In genomic region chr7:109617838-109618237, GRCm38 (mm10) we compare ENCODE assay signal across 10 mouse cellular contexts.
DNase-seq lines count a peak whose midpoint lies in the region; ATAC-seq and TF ChIP-seq lines count a peak whose summit lies in the region.
"Had no signal": no experiment of that assay in that cellular context is flagged by ENCODE, and none has a peak within 500 bp of the region (broad histone marks: within the 10 kb centered on the region; RNA-seq: fewer than 3 reads in every experiment).

No protein-coding gene starts in this region.

- TF ChIP-seq EP300 in CH12.LX (IDR thresholded peaks at IDR 0.05; ENCODE audit: low read length): no peak

- 25% methylated on average over 3 of the region's 3 CpGs for WGBS in heart, embryonic 13.5 days

- TF ChIP-seq CTCF in CH12.LX (conservative IDR thresholded peaks at IDR 0.05 in 1 of 2, IDR thresholded peaks at IDR 0.05 in 1 of 2; ENCODE audit: low read depth in 2 of 2, low read length in 2 of 2): no peak

- no peak overlapping the region for H3K27ac ChIP-seq in CH12.LX (ENCODE audit: insufficient read depth, low read depth)
- peak overlapping the region; percentile 92 for H3K27ac ChIP-seq in heart, embryonic 13.5 days (replicated peaks)

- H3K36me3 ChIP-seq in CH12.LX (replicated peaks in 1 of 2; ENCODE audit: control insufficient read depth in 1 of 2, insufficient read depth in 1 of 2, low read length in 1 of 2): no peaks in the 10 kb centered on the region
- no peaks in the 10 kb centered on the region for H3K36me3 ChIP-seq in heart, embryonic 13.5 days
- H3K36me3 ChIP-seq: intestine, embryonic 15.5 days had no signal

- no peaks in the 10 kb centered on the region for H3K9me3 ChIP-seq in CH12.LX (replicated peaks; ENCODE audit: low read length)
- H3K9me3 ChIP-seq in heart, embryonic 13.5 days: no peaks in the 10 kb centered on the region
- H3K9me3 ChIP-seq: intestine, embryonic 15.5 days; limb, embryonic 10.5 days had no signal

- peak; percentile 35 for DNase-seq in kidney, adult 11 months
- no peak for DNase-seq in kidney, postnatal 10 days
- no peak for DNase-seq in CH12.LX (ENCODE audit: extremely low read depth)
- DNase-seq in cerebellum, postnatal 14 days: peak; percentile 91 to 95
- no peak for DNase-seq in right cerebral cortex, adult 18-20 months
- DNase-seq in lung, postnatal 25 days (ENCODE audit: low spot score): no peak
- no peak for DNase-seq in spleen, postnatal 10 days (ENCODE audit: low spot score in 2 of 2)

- dilution Hi-C loops in CH12.LX (cut with MboI; ENCODE audit: extremely low pct_ligation_motif_present, extremely low pct_unique_long_range_greater_than_20kb, low sequenced_read_pairs): no loop called here

- H3K4me3 ChIP-seq in CH12.LX (replicated peaks in 1 of 3; ENCODE audit: low read depth in 2 of 3, low read length in 2 of 3, poor library complexity in 1 of 3): no peak overlapping the region
- H3K4me3 ChIP-seq in heart, embryonic 13.5 days: no peak overlapping the region
- H3K4me3 ChIP-seq: intestine, embryonic 15.5 days; limb, embryonic 10.5 days had no signal

- in situ Hi-C loops in CH12.LX (cut with MboI; ENCODE audit: low pct_ligation_motif_present, low pct_unique_long_range_greater_than_20kb, low sequenced_read_pairs): no loop called here

- no peak for ATAC-seq in heart, embryonic 13.5 days (ENCODE audit: extremely low read depth, insufficient number of reproducible peaks, low FRiP score, low TSS enrichment)
- ATAC-seq: intestine, embryonic 15.5 days had no signal

- no peaks in the 10 kb centered on the region for H3K79me2 ChIP-seq in CH12.LX (replicated peaks; ENCODE audit: control insufficient read depth, extremely low read depth, insufficient read depth, poor library complexity, severe bottlenecking)

- no peak for TF ChIP-seq POLR2A in CH12.LX (IDR thresholded peaks at IDR 0.05; ENCODE audit: low read depth, low read length)

- H3K9ac ChIP-seq in CH12.LX (ENCODE audit: insufficient read depth, low read depth): no peak overlapping the region
- H3K9ac ChIP-seq in heart, embryonic 13.5 days: 0 out of 2 replicates have a peak overlapping the region, but pooled peaks have one; percentile 2
- H3K9ac ChIP-seq: intestine, embryonic 15.5 days had no signal

- peaks cover 3 to 21% of the 10 kb centered on the region in 2 experiments; a peak in 3 of 4 replicates for H3K4me1 ChIP-seq in CH12.LX (ENCODE audit: control insufficient read depth in 1 of 2, insufficient read depth in 2 of 2)
- peaks cover 87% of the 10 kb centered on the region for H3K4me1 ChIP-seq in heart, embryonic 13.5 days

- no peak for TF ChIP-seq RAD21 in CH12.LX (IDR thresholded peaks at IDR 0.05; ENCODE audit: low read depth, low read length)

- H3K27me3 ChIP-seq in CH12.LX (replicated peaks): no peaks in the 10 kb centered on the region
- H3K27me3 ChIP-seq in heart, embryonic 13.5 days (replicated peaks): no peaks in the 10 kb centered on the region
- H3K27me3 ChIP-seq: intestine, embryonic 15.5 days had no signal

- no peak overlapping the region for H3K4me2 ChIP-seq in CH12.LX (ENCODE audit: insufficient read depth, low read depth, poor library complexity, severe bottlenecking)
- H3K4me2 ChIP-seq in heart, embryonic 13.5 days: no peak overlapping the region

TF ChIP-seq in CH12.LX, 34 proteins besides CTCF, POLR2A, EP300 and RAD21:
- TF ChIP-seq JUN (IDR thresholded peaks at IDR 0.05; ENCODE audit: insufficient read depth, low read depth, low read length) (0 out of 2 replicates have a peak, but pooled peaks have one; percentile 8), USF2 (conservative IDR thresholded peaks at IDR 0.05; ENCODE audit: low read depth, low read length) (no peak)

Comparison
In these comparisons a context has a peak if more than half of its experiments do, and no peak if none do; other contexts are left out.
1. DNase-seq: peak in kidney, adult 11 months (single experiment) and cerebellum, postnatal 14 days (2 of 2); none in kidney, postnatal 10 days (single experiment), CH12.LX (single experiment), right cerebral cortex, adult 18-20 months (single experiment), lung, postnatal 25 days (single experiment) and spleen, postnatal 10 days (0 of 2).